Mouse (Mus musculus) heart, embryonic 12.5 days (tissue): ENCODE results near the gene Ccdc102a. TPM values are rescaled to one million over a fixed set of nuclear protein-coding genes. Genes with fewer than 3 reads are reported as not detected.

Source experiments
- ATAC-seq: fragments of 200-750 bp; cut with Nextera tagmentation; 2 replicates; pipeline ENCODE4 v1.8.0; 2017; ENCODE audit warnings: moderate TSS enrichment, moderate library complexity; ENCODE audit not compliant: insufficient number of reproducible peaks, low FRiP score
- H3K27ac ChIP-seq: fragments of 300-500 bp; sonication (generic); 2 replicates; pipeline ENCODE4 v1.5.1; 2016; ENCODE audit warnings: mild to moderate bottlenecking, moderate library complexity; ENCODE audit not compliant: poor library complexity, severe bottlenecking
- H3K27me3 ChIP-seq: fragments of 300-500 bp; sonication (generic); replicated peaks from 2 replicates; pipeline ENCODE4 v1.6.1; 2016; ENCODE audit warnings: mild to moderate bottlenecking, moderate library complexity
- H3K36me3 ChIP-seq: fragments of 300-500 bp; sonication (generic); 2 replicates; pipeline ENCODE4 v1.6.1; 2016; ENCODE audit warnings: mild to moderate bottlenecking, moderate library complexity
- H3K4me1 ChIP-seq: fragments of 300-500 bp; sonication (generic); replicated peaks from 2 replicates; pipeline ENCODE4 v1.6.1; 2016; ENCODE audit warnings: mild to moderate bottlenecking
- H3K4me2 ChIP-seq: fragments of 300-500 bp; sonication (generic); 2 replicates; pipeline ENCODE4 v1.6.1; 2016; ENCODE audit warnings: mild to moderate bottlenecking, moderate library complexity
- H3K4me3 ChIP-seq: fragments of 300-500 bp; sonication (generic); 2 replicates; pipeline ENCODE4 v1.5.1; 2016; ENCODE audit warnings: mild to moderate bottlenecking
- H3K9ac ChIP-seq: fragments of 300-500 bp; sonication (generic); 2 replicates; pipeline ENCODE4 v1.6.1; 2016; ENCODE audit warnings: mild to moderate bottlenecking, moderate library complexity
- H3K9me3 ChIP-seq: fragments of 300-500 bp; sonication (generic); replicated peaks from 2 replicates; pipeline ENCODE4 v1.6.1; 2016; ENCODE audit warnings: mild to moderate bottlenecking, moderate library complexity
- WGBS: fragments of 180-500 bp; shearing (Covaris S2); methylation state at CpG from one replicate; pipeline ENCODE4 v1.1.7; 2016; 5-methylcytosine and 5-hydroxymethylcytosine counted together
- polyA plus RNA-seq: library from polyadenylated mRNA; unstranded; fragments of >200 nt; fragmentation: Nextera tagmentation; extraction: Ambion mirVana; gene quantifications from 2 replicates; pipeline ENCODE4 v1.2.1, GENCODE M21; 2016

Gene Ccdc102a
- 26.2 and 28.2 TPM in 2 replicates for polyA plus RNA-seq

DNA sequence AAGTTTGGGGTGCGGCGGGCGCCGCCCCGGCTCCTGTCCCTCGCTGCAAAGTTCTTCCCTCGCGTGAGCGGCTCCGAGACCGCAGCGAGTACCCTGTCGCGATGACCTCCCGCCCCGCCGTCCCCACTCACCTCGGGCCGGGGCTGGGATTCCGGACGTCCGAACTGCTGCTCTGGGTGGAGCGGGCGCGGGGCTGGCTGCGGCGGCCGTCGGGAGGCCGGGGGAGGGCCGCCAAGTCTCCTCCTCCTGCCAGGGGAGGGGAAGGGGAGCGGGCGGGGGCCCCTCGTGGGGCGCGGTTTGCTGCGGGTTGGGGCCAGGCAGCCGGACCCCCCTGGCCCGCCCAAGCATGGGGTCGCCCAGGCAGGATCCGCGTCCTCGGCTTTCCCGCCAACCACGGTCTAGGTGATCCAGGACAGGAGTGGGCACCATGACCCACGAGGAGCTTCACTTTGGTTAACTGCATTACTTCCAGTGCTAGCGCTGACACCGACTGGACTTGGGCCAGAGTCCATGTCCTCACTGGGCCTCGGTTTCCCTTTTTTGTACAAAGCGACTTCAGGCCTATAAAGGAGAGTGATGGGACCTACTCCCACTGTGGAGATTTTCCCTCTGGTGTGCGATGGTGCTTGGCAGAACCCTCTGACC is at the start of gene Ccdc102a:
Ccdc102a (minus strand) TSS at position 248 of the 645 bp plus-strand sequence.
- Histone ChIP-seq H3K9me3 (no peaks in the 10 kb centered on the region), H3K27me3 (0 out of 2 replicates have a peak, but pooled peaks cover 2% of the 10 kb centered on the region), H3K4me3 (peak within 1 kb of the TSS; percentile 82), H3K36me3 (peaks cover 3% of the 10 kb centered on the region), H3K27ac (peak within 1 kb of the TSS; percentile 74), H3K4me2 (peak within 1 kb of the TSS; percentile 74), H3K4me1 (peaks cover 60% of the 10 kb centered on the region), H3K9ac (peak within 1 kb of the TSS; percentile 87)
- ATAC-seq: peak; percentile 65
- WGBS: 3% methylated on average over 48 of the region's 51 CpGs

DNA sequence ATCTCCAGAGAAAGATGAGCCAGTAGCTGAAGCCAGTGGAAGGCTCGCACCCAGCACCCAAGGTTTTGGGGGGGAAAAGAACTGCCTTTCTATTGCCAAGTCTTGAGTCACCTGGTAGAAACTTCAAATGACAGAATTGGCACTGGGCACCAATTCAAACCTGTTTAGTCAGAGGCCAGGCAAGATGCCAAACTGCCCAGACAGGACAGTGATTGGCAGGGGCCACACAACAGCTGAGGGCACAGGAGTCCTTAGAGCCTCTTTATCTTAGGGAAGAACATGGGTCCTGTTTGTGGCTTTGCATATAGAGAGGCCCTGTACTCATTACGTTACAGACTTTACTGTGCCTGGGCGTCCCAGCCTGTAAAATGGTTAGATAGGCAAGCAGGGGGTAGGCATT is 49.7 kb upstream of the Ccdc102a start:
- Histone ChIP-seq H3K27ac (no peak overlapping the region), H3K4me3 (no peak overlapping the region), H3K4me1 (peaks cover 13% of the 10 kb centered on the region), H3K4me2 (no peak overlapping the region), H3K9ac (no peak overlapping the region), H3K27me3 (no peaks in the 10 kb centered on the region), H3K9me3 (no peaks in the 10 kb centered on the region), H3K36me3 (no peaks in the 10 kb centered on the region)
- WGBS: 78% methylated on average over 3 of the region's 3 CpGs
- ATAC-seq: no peak

DNA sequence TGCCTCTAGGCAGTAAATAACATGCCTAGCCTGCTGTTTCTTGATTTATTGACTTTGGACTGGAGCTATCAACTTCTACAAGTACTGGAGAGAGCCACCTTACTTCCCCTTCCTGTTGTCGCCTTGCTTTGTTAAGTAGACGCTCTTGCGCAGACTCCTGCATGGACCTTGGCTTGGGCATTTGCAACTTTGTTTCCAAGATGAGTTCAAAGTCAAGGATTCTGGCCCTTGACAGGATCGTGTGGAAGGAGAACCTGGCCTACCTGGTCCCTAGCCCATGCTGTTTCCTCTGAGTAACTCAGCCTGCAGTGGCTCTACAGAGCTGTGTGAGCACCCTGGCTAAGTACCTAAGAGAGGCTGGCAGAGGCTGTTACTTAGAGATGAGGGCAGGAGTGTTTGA is 49.2 kb upstream of the Ccdc102a start:
- H3K4me2 ChIP-seq: no peak overlapping the region
- WGBS: 61% methylated on average over 4 of the region's 4 CpGs
- no peak for ATAC-seq

DNA sequence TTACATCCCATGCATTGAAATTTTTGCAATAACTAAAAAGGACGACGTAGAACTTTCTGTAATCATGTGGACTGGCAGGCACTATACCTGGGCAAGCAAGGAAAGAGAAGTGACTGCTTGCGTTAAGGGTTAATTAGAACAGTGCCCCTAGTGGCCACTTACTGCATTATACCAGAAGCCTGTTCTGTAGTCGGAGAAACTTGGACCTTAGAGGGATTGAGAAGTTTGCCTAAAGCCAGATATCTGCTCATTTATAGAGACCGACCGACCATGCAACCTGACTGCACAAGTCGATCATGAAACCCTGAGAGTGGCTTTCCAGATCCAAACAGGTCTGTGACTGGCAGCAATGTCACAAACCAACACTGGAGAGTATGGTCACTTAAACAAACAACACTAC is 48.7 kb upstream of the Ccdc102a start:
- no peak for ATAC-seq
- Histone ChIP-seq H3K36me3 (no peaks in the 10 kb centered on the region), H3K27me3 (no peaks in the 10 kb centered on the region), H3K4me2 (no peak overlapping the region), H3K27ac (no peak overlapping the region), H3K9ac (no peak overlapping the region), H3K9me3 (no peaks in the 10 kb centered on the region), H3K4me3 (no peak overlapping the region), H3K4me1 (peaks cover 13% of the 10 kb centered on the region)
- 22% methylated on average over 7 of the region's 7 CpGs for WGBS

More for the DNA sequence above, 49.2 kb upstream of the Ccdc102a start:
- H3K27me3 ChIP-seq: no peaks in the 10 kb centered on the region
- no peaks in the 10 kb centered on the region for H3K36me3 ChIP-seq
- H3K4me1 ChIP-seq: peaks cover 13% of the 10 kb centered on the region
- no peak overlapping the region for H3K27ac ChIP-seq
- H3K9ac ChIP-seq: no peak overlapping the region
- no peak overlapping the region for H3K4me3 ChIP-seq
- H3K9me3 ChIP-seq: no peaks in the 10 kb centered on the region

DNA sequence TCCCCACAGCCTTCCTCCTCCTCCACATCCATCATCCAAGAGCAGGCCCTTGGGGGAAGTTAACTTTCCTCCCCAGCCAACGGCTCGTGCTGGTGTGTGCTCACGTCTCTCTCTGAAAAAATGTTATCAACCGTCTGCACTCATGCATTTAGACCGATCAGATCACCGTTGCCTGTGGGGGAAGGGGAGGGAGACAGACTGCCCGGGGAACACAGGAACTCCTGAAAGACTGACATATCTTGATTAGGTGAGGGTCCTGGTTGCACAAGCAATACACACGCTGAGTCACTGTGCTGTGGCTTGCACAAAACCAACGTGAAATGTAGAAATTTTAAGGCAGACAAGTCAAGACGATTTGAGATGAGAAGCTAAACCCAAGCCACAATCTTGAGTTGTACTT is 46.9 kb upstream of the Ccdc102a start:
- Histone ChIP-seq H3K27me3 (peaks cover 4% of the 10 kb centered on the region; the same call in 1 of the 2 replicates), H3K4me1 (peaks cover 13% of the 10 kb centered on the region), H3K4me2 (no peak overlapping the region), H3K36me3 (no peaks in the 10 kb centered on the region), H3K27ac (0 out of 2 replicates have a peak overlapping the region, but pooled peaks have one; percentile 6), H3K9me3 (no peaks in the 10 kb centered on the region), H3K9ac (no peak overlapping the region), H3K4me3 (no peak overlapping the region)
- 14% methylated on average over 10 of the region's 10 CpGs for WGBS
- ATAC-seq: peak; percentile 76

DNA sequence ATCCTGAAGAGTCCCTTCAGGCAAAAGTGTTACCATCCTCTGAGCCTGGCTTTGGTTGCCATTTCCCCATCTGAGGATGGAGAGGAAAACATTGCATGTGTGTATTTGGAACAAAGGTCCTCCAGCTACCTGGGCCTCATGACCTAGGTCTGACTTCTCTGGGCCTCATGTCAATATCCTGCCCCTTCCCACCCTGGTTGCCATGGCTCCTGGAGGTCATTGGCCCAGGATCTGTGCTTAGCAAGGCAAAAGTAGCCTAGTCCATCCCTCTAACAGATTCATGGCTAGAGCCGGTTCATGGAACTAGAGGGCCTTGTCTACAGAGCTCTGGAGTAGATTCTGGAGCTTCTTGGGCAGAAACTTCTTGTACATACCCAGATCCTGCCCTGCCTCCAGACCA is 44.3 kb upstream of the Ccdc102a start:
- WGBS: 93% methylated on average over 1 of the region's 1 CpGs
- Histone ChIP-seq H3K4me2 (no peak overlapping the region), H3K9ac (no peak overlapping the region), H3K36me3 (no peaks in the 10 kb centered on the region), H3K27ac (no peak overlapping the region), H3K27me3 (peaks cover 4% of the 10 kb centered on the region; the same call in 1 of the 2 replicates), H3K9me3 (no peaks in the 10 kb centered on the region), H3K4me1 (peaks cover 13% of the 10 kb centered on the region), H3K4me3 (no peak overlapping the region)
- ATAC-seq: no peak

DNA sequence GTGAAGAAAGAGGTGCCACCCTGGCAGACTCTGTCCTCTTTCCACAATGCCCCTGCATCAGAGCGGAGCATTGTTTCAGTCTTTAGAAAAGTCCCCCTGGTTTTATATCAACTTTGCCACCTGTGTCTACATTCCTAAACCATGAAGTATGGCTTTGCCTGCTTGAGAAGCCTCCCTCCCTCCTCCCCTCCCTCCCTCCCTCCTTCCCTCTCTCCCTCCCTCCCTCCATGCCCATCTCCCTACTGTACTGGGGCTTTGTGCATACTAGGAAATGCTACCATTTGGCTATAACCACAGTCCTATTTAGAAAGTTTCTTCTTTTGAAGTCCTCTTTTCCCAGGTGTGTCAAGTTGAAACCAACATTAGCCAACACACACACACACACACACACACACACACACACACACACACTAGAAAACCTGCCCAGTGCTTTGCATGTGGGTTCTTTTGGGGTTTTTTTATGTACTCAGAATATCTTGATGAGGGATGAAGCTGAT is 38.2 kb upstream of the Ccdc102a start:
- no peak overlapping the region for H3K27ac ChIP-seq
- WGBS: 81% methylated on average over 1 of the region's 1 CpGs
- ATAC-seq: no peak

DNA sequence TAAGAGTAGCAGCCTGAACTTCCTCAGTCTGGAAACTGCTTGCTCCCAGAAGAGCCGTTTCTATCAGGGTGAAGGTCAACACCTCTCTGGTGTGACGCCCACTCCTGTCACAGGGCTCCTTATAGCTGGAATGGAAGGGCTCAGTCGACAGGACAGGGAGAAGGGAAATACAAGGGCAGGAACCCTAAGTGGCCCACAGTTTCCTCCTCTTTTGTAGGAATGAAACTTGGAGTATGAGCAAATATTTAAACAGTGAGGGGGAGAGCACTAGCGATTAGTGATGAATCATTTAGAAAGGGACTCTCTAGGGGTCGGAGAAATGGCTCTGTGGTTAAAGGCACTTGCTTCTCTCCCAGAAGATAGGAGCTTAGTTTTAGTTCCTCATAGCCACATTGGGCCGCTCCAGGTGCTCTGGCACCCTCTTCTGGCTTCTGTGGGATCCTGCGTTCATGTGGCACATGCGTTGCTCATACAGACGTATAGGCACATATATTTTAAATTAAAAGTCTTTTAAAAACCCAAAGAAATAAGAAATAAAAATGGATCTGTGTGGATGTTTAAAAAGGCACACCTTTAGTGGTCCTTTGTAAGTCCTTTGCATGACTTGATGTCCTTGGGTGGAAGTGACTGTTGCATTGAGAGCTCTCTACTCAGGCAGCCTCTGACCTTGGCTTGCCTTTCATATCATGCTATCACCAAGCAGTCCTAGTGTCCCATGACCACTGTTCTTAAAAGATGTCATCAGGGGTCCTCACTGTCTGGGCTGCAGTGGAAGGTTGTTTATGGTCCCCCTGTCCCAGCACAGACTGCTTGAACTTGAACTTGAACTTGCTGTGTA is 37.2 kb upstream of the Ccdc102a start:
- 26% methylated on average over 9 of the region's 9 CpGs for WGBS

More for the DNA sequence above, 38.2 kb upstream of the Ccdc102a start:
- Histone ChIP-seq H3K36me3 (no peaks in the 10 kb centered on the region), H3K4me2 (no peak overlapping the region), H3K9ac (no peak overlapping the region), H3K4me3 (no peak overlapping the region), H3K9me3 (no peaks in the 10 kb centered on the region), H3K4me1 (peaks cover 20% of the 10 kb centered on the region), H3K27me3 (peaks cover 4% of the 10 kb centered on the region; the same call in 1 of the 2 replicates)

DNA sequence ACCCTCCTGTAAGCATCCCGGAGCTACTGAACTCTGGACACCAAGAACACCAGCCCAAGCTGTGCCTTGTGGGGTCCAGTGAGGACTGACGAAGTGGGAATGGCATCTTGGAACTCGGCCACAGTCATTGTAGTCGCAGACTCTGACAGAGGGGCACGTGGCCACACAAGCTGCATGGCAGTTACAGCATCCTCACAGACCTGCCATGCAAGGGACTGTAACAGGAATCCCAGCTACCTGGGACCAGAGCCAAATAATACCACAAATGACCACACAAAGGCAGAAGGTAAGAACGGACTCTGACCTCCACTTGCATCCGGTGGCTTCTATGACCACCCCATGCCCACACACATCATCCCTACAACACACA is 36.5 kb upstream of the Ccdc102a start:
- peak overlapping the region; percentile 45 for H3K27ac ChIP-seq
- no peak for ATAC-seq
- no peak overlapping the region for H3K4me2 ChIP-seq
- WGBS: 73% methylated on average over 7 of the region's 7 CpGs
- H3K9ac ChIP-seq: no peak overlapping the region
- peaks cover 20% of the 10 kb centered on the region for H3K4me1 ChIP-seq
- H3K9me3 ChIP-seq: no peaks in the 10 kb centered on the region
- H3K4me3 ChIP-seq: no peak overlapping the region
- H3K36me3 ChIP-seq: no peaks in the 10 kb centered on the region
- no peaks in the 10 kb centered on the region for H3K27me3 ChIP-seq

More for the DNA sequence above, 37.2 kb upstream of the Ccdc102a start:
- H3K4me2 ChIP-seq: no peak overlapping the region
- H3K27me3 ChIP-seq: peaks cover 2% of the 10 kb centered on the region; the same call in 1 of the 2 replicates
- no peak overlapping the region for H3K27ac ChIP-seq
- peaks cover 20% of the 10 kb centered on the region for H3K4me1 ChIP-seq
- no peaks in the 10 kb centered on the region for H3K36me3 ChIP-seq
- no peak; the same call in 1 of the 2 replicates for ATAC-seq
- H3K9ac ChIP-seq: no peak overlapping the region
- H3K9me3 ChIP-seq: no peaks in the 10 kb centered on the region
- no peak overlapping the region for H3K4me3 ChIP-seq

DNA sequence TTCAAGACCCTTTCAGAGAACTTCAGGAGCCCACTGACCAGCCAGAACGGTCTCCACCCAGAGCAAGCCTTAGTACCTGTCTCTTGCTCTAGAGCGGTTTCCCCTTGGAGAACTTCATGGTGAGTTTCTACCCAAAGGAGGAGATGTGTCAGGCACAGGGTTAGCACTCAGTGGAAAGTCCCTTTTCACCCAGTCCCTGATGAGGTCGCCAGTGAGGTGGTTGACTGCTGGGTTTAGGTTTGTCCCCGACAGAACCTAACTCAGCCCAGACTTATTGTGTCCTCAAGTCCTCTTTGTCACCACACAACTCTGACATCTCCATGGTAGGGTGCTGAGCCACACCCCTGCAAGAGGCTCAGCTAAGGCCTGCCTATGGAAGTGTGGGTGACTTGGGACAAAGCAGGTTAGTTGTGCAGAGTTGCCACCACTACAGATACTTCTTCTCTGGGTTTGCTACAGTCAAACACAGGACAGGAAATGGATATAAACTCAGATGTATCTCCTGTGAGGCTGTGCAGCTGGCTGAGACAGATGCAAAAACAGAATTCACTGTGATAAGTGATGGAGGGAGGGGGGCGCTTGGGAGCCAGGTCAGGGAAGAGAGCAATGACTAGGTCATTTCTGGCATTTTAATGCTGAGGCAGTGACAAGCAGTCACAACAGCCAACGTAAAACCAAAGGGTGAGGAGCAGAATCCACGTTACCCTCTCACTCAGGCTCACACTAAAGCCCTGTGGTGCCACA is 35.9 kb upstream of the Ccdc102a start:
- no peak overlapping the region; the same call in 1 of the 2 replicates for H3K27ac ChIP-seq
- H3K36me3 ChIP-seq: no peaks in the 10 kb centered on the region
- H3K4me1 ChIP-seq: peaks cover 20% of the 10 kb centered on the region
- ATAC-seq: no peak
- 60% methylated on average over 7 of the region's 7 CpGs for WGBS
- H3K4me3 ChIP-seq: no peak overlapping the region
- H3K9me3 ChIP-seq: no peaks in the 10 kb centered on the region
- no peaks in the 10 kb centered on the region for H3K27me3 ChIP-seq
- no peak overlapping the region for H3K4me2 ChIP-seq
- no peak overlapping the region for H3K9ac ChIP-seq
